Mouse (Mus musculus): ENCODE measurements around the gene Tomm40. TPM values are rescaled to one million over a fixed set of nuclear protein-coding genes. Genes with fewer than 3 reads are reported as not detected.
"Not testable (repeated sequence)": the region's sequence is repeated elsewhere in the genome, so short reads cannot be mapped to it uniquely, and the experiment has no call there.

The Tomm40 gene
- total RNA-seq, 2 experiments from 2014 or later = 64.9 to 140 TPM

DNA sequence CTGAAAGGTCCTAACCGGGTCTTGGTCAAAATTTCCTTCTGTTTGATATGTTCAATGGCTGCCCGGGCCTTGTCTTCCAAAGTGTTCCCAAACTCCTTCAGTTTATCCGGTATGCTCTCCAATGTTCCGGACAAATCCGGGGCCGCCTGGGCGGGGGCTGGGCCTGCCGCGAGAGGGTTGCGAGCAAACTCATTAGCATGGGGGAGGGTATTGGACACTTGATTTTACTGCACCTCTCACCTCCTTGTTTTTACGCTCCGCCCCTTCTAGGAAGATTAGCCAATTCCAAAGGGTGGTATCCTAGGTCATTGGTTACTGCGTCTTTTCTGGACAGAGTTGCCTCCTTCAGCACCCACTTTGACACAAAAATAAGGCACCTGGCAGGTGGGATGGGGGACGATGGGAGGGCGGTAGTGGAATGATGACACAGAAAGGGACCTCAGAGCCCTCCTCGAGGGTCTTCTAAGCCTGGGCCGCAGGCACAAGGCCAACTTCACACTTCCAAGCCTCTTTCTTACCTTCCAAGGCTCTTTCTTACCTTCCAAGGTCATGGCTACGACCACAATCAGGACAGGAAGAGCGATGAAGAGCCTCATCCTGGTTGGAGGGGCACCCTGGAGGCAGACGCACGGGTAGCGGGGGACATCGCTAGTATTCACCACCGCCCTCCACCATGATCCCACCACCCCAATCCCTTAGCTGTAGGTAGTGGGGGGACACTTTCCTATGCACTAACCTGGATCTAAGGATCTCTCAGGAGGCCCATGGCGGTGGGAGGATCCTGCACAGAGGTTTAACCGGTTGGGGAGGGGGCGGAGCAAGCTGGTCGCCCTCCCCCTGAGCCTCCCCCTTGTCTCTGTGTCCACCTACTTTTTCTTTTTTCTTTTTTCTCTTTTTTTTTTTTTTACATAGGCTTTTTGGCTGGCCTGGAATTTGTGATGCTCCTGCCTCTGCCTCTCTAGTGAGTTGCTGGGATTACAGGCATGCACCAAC is 23.1 kb downstream of the Tomm40 start, which contains the start of gene Apoc1:
TSS of gene Apoc1 (minus strand) at position 788 of the 993 bp plus-strand sequence.
- ATAC-seq (replicated peaks; ENCODE audit: low FRiP score, low TSS enrichment, poor library complexity, severe bottlenecking) = no peak

DNA sequence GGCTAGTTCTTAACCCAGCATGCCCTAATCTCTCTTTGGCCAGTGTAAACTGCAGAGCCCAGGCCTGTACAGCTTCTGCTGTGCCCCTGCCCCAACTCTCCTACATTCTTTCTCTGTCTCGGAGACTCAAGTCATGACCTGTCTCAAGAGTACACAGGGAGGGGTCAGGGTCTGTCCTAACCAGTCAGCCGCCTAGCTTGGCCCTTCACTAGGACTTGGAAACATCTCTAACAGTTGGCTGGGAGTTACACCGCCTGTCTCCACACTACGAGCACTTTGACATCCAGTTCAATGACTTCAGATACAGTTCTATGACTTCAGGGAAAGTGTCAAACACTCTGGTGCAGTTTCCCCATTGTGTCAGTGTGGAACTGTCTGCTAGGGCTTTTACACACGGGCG is 23.8 kb downstream of the Tomm40 start:
- ATAC-seq (replicated peaks; ENCODE audit: low FRiP score, low TSS enrichment, poor library complexity, severe bottlenecking) = no peak

DNA sequence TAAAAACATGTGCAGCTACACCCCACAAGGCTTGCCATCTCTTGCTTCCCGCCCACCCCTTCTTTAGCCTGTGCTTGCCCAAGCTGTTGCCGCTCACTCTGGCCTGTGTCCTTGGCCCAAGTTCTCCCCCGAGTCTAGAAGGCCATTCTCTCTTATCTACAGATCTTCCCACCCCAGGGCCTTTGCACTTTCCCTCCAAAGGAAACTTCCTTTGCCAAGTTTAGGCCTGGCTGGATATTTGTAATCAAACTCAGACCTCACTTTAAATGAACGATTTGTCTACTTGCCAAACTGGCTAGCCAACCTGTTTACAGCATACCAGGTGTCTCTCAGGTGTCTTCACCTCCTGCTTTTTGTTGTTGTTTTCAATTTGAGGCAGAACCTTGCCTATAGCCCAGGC is 24.4 kb downstream of the Tomm40 start:
- no peak for ATAC-seq (replicated peaks; ENCODE audit: low FRiP score, low TSS enrichment, poor library complexity, severe bottlenecking)

DNA sequence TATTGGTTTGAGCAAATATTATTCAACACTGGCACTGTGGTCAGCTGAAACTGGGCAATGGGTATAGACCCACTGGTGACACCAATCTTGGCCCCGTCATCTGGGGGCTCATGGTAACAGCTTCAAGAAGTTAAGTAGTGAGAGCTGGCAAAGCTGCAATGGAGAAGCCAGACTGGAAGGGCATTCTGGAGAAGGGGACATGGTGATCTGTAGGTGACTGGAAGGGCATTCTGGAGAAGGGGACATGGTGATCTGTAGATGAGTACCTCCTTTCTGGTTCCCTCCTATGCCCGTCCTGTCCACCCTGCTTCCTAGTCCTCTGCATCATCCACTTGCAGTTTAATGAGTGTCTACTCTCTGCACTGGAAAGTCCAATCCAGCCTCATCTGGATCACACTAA is 26.6 kb downstream of the Tomm40 start:
- no peak for ATAC-seq (replicated peaks; ENCODE audit: low FRiP score, low TSS enrichment, poor library complexity, severe bottlenecking)

DNA sequence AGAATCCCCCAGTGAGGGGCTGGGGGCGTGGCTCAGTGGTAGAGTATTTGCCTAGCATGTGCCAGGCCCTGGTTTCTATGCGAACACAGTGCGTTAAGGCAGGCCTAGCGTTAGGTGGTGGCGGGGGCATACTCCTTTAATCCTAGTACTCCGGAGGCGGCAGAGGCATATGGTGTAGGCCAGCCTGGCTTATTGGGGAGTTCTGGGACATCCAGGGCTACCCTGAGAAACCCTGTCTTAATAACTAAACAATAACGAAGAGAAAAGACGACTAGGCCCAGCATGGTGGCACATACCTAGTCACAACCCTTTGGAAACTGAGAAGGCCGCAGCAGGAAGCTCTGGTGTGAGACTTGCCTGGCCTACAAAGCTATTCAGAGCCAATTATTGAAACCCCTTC is 27.1 kb downstream of the Tomm40 start:
- ATAC-seq (replicated peaks; ENCODE audit: low FRiP score, low TSS enrichment, poor library complexity, severe bottlenecking) = no peak

DNA sequence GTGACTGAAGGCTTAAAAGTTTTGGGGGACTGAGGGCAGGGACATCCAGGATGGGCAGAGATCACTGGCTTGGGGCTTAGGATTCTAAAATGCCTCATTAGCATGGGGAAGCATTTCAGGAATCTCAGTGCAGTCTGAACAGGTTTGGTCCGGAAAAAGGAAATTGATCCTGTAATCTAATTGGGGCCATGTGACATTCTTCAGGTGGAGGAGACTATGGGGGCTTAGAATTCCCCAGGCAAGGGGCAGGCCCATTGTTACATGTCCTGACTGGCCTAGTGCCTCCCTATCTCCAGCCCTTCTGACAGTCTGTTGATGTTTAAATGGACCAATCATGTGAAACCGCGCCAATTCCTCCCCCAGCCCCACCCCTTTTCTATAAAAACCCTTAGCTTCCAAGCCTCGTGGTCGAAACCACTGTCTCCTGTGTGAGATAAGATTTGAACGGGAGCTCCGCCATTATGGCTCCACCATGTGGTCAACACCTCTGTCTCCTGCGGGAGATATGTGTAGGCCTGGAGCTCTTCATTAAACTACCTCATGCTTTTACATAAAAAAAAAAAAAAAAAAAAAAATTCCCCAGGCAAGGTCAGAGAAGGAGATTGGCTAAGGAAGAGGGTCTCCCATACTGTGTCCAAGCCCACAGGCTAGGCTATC is 28.2 kb downstream of the Tomm40 start:
- not testable (repeated sequence) for ATAC-seq (replicated peaks; ENCODE audit: low FRiP score, low TSS enrichment, poor library complexity, severe bottlenecking)

DNA sequence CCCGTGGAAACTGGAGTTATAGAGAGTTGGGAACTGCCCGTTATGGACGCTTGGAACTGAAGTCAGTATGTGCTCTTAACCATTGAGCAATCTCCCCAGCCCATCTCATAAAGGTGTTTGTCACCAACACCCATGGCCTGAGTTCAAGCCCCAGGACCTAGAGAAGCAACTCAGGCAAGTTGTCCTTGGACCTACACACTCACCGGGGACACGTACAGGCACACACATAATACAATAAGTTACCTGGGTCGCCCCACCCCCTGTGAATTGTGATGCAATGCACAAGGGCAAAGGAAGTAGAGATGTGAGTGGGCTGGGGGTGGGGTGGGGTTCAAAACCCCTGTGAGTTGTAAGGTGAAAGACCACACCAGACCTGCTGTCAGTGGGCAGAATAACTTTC is 28.7 kb downstream of the Tomm40 start:
- ATAC-seq (replicated peaks; ENCODE audit: low FRiP score, low TSS enrichment, poor library complexity, severe bottlenecking) = no peak

DNA sequence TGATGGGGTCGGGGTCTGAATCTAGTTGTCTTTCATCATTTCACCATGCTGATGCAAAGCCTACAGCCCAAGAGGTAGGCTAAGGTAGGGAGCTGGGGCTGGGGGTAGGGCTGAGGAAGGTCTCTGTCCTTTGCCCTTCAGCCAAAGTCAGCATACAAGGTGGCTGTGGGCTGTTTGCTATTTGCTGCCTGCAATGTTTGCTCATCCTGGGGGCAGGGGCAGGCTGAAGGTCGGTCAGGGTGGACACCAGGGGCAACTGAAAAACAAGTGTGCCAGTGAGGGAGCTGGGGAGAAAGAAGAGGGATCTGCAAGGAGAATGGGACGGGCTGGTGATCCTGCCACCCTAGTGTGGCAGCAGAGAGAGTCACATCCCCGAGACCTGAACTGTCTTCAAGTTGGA is 29.9 kb downstream of the Tomm40 start:
- no peak for ATAC-seq (replicated peaks; ENCODE audit: low FRiP score, low TSS enrichment, poor library complexity, severe bottlenecking)

DNA sequence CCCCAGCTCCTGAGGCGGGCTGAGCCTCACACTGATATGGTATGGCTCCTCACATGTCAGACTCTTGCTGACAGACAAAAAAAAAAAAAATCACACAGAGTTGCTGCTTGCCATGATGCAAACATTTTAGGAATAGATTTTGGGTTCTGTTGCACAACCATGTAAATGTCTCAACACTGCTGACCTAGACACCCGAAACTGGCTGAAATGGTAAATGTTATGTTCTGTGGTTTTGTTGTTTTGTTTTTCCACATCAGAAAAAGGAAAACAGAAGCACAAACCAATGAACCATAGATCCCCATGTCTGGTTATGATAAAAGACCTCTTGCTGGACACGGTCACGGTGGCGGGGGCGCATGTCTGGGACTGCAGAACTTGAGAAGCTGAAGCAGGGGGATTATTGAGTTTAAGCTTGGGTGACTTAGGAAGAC is 31.5 kb downstream of the Tomm40 start:
- ATAC-seq (replicated peaks; ENCODE audit: low FRiP score, low TSS enrichment, poor library complexity, severe bottlenecking) = no peak

DNA sequence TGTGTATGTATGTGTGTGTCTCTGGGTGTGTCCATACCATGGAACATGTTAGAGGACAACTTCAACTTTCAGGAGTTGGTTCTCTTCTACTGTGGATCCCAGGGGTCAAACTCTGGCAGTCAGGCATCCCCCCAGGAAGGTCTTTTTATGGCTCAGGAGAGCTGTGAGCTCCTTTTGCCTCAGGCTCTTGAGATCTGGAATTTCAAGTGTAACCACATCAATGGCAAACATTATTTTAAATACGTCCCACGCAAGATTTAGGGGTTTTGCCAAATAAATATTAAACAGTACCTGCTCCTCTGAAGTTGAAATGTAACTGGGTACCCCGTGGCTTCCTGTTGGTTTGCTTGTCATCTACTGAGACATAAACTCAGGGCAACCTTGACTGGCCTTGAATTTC is 32.3 kb downstream of the Tomm40 start:
- no peak for ATAC-seq (replicated peaks; ENCODE audit: low FRiP score, low TSS enrichment, poor library complexity, severe bottlenecking)

DNA sequence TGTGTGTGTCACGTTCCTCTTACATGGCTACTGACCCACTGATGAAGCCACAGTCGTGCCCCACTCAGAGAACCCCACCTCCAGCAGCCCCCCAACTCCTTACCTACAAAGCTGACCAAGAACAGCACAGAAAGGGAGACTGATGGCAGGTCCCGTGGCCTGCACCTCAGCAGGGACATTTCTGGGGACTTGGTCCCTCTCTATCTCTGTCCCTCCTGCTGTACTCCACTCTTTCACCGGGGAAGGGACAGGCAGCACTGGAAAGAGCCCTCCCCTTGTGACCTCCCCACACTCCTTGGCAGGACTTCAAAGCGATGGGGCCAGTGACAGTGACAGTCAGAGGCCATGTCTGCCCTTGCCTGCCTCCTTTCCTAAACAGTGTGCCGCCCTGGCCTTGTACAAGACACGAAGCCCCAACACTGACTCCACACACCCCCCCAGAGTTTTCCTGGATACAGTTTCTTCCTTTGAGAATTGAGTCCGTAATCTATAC is 34.0 kb downstream of the Tomm40 start, which contains the start of the genes Gm44805 and Apoc4:
TSS of gene Gm44805 (minus strand) at position 222 of the 493 bp plus-strand sequence.
TSS of gene Apoc4 (minus strand) at position 278 of the 493 bp plus-strand sequence.
- ATAC-seq (replicated peaks; ENCODE audit: low FRiP score, low TSS enrichment, poor library complexity, severe bottlenecking) = no peak; the same call in 1 of the 2 replicates

DNA sequence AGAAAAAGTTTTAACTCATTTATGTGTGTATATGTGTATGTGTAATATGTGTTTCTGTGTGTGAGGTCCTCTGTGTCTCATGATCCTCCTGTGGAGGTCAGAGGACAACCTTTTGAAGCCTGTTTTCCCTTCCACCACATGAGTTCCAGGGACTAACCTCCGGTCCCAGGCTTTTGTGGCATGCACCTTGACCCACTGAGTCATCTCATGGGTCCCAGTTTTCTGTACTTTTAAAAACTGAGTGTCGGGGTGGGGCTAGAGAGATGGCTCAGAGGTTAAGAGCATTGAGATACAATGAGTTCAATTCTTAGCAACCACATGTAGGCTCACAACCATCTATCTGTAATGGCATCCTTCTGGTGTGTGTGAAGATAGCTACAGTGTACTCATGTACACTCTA is 34.5 kb downstream of the Tomm40 start:
- no peak; the same call in 1 of the 2 replicates for ATAC-seq (replicated peaks; ENCODE audit: low FRiP score, low TSS enrichment, poor library complexity, severe bottlenecking)

DNA sequence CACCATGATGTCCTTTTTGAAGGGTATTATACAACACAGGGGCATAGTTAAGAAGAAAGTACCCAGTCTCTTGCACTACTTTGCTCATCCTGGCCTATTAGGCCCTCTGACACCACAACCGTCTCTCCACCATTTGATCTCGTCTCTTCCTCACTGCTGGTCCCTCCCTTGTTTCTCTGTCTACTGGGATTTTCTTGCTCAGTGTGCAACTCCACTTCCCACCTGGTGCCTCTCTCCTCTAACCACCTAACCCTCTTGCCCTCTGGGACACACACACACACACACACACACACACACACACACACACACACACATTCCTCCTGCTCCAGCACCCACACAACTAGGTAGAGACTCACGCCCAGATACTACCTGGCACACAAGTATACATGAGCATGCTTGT is 36.3 kb downstream of the Tomm40 start:
- no peak for ATAC-seq (replicated peaks; ENCODE audit: low FRiP score, low TSS enrichment, poor library complexity, severe bottlenecking)

DNA sequence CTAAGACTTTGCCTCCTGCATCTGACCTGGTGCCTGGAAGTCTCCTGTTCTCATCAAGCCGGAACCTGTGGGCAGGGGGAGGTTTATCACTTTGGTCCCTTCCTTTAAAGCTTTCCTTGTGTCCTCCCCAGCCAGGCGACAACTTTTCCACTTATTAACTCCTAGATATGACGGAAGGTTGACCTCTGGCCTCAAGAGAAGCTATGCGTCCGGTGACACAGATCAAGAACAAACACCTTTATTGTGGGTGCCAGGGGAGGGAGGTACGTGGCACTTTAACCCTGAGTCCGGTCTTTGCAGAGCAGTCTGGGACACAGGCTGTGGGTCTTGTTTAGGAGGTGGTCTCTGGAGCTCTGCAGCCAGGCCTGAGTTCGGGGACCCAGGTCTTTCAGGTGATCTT is 37.4 kb downstream of the Tomm40 start, which contains the start of gene Apoc2:
TSS of gene Apoc2 (minus strand) at position 70 of the 400 bp plus-strand sequence.
- no peak for ATAC-seq (replicated peaks; ENCODE audit: low FRiP score, low TSS enrichment, poor library complexity, severe bottlenecking)

DNA sequence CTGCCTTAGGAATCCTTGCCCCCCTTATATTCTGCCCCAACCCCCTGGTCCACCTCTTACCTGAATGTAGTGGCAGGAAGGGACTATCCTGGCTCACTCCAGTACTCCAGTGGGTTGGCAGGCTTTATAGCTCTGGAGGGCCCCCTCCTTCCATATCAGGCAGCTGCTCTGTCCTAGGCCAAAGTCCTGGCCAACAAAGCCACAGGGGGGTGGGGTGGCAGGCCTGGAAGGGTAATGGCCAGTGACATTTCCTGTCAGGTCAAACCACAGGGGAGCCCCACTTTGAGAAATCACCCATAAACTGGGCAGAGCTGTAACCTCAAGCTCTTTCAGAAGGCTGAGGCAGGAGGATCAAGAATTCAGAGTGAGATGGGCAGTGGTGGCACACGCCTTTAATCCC is 38.6 kb downstream of the Tomm40 start:
- no peak for ATAC-seq (replicated peaks; ENCODE audit: low FRiP score, low TSS enrichment, poor library complexity, severe bottlenecking)

DNA sequence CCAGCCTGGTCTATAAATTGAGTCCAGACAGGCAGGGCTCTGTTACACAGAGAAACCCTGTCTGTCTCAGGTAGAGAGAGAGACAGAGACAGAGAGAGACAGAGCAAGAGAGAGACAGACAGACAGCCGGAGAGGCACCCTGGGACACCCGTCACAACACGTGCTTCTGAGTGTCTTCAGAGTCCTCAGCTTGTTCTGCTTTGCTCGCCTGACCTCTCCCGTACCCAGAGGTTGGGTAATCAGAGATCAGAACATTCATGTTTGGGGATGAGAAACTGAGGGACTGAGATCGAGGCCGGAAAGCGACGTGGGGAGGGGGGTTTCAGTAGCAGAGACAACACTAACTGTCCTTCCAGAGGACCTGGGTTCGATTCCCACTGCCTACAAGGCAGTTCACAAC is 39.4 kb downstream of the Tomm40 start:
- no peak for ATAC-seq (replicated peaks; ENCODE audit: low FRiP score, low TSS enrichment, poor library complexity, severe bottlenecking)

DNA sequence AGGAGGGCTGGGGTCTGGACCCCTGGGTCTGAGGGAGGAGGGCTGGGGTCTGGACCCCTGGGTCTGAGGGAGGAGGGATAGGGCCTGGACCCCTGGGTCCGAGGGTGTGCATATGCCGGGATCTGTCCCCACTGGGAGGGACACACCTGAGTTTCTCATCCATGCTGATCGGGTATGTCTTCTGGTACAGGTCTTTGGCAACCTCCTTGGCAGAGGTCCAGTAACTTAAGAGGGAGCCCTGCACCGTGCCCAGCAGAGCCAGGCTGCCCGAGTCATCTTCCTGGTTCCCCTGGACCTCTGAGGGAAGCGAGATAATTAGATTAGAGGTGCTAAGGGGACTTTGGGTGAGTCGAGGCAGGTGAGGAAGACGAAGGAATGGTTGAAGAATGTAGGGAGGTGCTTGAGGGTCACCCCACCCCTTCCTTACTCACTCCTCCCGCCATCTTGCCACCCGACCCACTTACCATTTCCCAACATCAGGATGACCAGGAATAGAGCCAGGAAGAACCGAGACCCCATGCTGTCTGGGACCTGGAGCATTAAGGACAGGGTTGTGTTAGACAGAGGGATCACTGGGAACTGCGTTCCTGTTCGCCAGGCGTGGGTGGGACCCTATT is 42.0 kb downstream of the Tomm40 start:
- ATAC-seq (replicated peaks; ENCODE audit: low FRiP score, low TSS enrichment, poor library complexity, severe bottlenecking) = no peak

DNA sequence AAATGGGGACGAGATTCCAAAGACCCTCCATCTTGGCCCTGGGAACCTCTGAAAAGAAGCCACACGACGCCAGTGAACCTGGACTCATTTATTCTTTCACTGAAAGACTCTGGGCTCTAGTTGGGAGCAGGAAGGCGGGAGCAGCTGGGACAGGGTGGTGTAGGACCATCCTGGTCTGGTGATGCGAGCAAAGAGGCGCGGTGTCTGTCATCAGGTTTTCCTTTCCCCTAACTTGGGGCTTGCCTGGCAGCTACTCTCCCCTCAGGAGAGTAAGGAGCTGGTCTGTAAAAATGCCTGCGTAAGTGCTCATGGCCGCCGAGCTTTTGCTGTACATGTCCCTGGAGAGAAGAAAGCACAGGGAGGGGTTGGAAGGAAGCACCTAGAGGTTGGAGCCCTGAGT is 43.7 kb downstream of the Tomm40 start:
- ATAC-seq (replicated peaks; ENCODE audit: low FRiP score, low TSS enrichment, poor library complexity, severe bottlenecking) = no peak

DNA sequence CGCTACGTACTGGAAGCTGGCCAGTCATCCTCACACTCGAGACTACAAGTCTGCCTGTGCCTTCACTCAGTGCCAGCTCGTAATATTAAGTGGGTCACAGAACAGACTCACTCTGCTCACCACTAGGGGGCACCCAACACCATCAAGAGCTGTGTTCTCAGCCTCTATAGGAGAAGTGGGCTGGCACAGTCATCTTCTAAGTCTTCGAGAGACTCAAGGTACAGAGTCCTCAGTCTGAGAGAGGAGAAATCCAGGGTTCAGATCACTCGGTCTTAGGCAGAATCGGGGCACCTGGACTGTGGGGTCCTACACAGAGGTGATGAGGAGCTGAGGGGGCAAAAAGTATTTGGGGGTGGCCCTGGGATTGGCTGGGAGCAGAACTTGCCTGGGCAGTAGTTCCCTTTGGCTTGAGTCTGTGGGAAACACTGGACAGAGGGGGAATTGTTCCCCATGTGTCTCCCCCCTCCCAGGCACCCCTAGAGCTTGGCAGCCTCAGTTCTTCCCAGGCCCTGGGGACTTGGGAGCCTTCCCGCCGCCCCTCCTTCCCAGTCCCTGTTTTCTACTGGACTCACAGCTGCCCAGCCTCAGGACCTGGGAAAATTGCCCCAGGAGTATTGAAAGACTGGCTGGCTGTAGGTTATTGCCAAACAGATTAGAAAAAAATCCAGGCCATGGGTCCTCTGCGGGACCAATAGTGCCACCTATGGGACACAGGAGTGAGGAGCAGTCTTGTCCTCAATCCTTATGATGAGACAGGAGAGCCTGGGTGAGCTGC is 46.1 kb downstream of the Tomm40 start:
- ATAC-seq (replicated peaks; ENCODE audit: low FRiP score, low TSS enrichment, poor library complexity, severe bottlenecking) = peak; percentile 75
